Mouse (Mus musculus): ENCODE measurements around the gene Ffar1. TPM values are rescaled to one million over a fixed set of nuclear protein-coding genes. Genes with fewer than 3 reads are reported as not detected.

Ffar1 gene
- polyA plus RNA-seq, 1 experiment = 17.0 TPM

DNA sequence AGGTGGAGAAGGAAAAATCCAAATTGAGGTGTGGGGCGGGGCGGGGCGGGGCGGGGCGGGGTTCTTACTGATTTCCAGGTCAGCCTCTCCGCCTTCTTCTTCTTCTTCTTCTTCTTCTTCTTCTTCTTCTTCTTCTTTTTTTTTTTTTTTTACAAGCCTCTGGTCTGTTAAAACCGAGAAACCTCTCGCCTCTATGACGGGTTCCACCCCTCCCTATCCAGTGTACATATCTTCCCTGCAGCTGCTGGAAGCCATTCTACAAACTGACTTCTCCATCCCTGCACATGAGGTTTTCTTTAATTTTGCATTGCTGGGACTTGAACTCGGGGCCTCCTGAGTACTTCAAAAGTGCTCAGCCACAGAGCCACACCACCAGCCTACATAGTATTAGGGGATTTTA, 34.7 kb downstream of the Ffar1 start:
- H3K27ac ChIP-seq (ENCODE audit: insufficient read depth, low read length) = no peak overlapping the region
- WGBS = 85% methylated on average over 10 of the region's 10 CpGs
- H3K36me3 ChIP-seq (ENCODE audit: control insufficient read depth, insufficient read depth, low read length) = no peaks in the 10 kb centered on the region
- no peak for TF ChIP-seq POLR2A (IDR thresholded peaks at IDR 0.05; ENCODE audit: low read depth, low read length)
- TF ChIP-seq CTCF (IDR thresholded peaks at IDR 0.05; ENCODE audit: extremely low read depth, insufficient read depth, insufficient read length, insufficient replicate concordance) = no peak
- H3K4me3 ChIP-seq (ENCODE audit: extremely low read depth, insufficient read depth, insufficient read length) = no peak overlapping the region
- peaks cover 3% of the 10 kb centered on the region; the same call in 1 of the 2 replicates for H3K4me1 ChIP-seq (ENCODE audit: control insufficient read depth, insufficient read depth, insufficient read length)
- H3K27me3 ChIP-seq (ENCODE audit: control insufficient read depth, insufficient read depth, low read length) = no peaks in the 10 kb centered on the region
- DNase-seq (ENCODE audit: low read depth in 1 of 2, low spot score in 2 of 2) = no peak

DNA sequence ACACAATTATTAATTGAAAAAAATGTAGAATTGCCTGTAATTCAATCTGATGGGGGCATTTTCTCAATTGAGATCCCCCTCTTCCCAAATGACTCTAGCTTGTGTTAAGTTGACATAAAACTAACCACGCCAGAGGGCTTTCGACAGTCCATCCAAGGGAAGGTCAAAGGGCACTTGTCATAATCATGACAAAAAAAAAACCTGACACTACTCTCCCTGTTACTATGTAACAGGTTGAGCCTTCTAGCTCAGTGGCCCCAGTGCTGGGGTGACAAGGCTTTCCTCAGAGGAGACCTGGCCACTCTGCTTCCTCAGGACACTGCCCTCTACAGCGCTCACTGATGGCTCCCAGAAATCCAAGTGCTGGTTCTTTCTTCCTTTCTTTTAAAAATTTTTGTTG, 37.1 kb downstream of the Ffar1 start:
- no peak overlapping the region for H3K4me3 ChIP-seq (ENCODE audit: extremely low read depth, insufficient read depth, insufficient read length)
- H3K36me3 ChIP-seq (ENCODE audit: control insufficient read depth, insufficient read depth, low read length) = no peaks in the 10 kb centered on the region
- no peak for DNase-seq (ENCODE audit: low read depth in 1 of 2, low spot score in 2 of 2)
- no peak overlapping the region for H3K27ac ChIP-seq (ENCODE audit: insufficient read depth, low read length)
- H3K4me1 ChIP-seq (ENCODE audit: control insufficient read depth, insufficient read depth, insufficient read length) = peaks cover 21% of the 10 kb centered on the region
- TF ChIP-seq POLR2A (IDR thresholded peaks at IDR 0.05; ENCODE audit: low read depth, low read length) (no peak), CTCF (IDR thresholded peaks at IDR 0.05; ENCODE audit: extremely low read depth, insufficient read depth, insufficient read length, insufficient replicate concordance) (no peak)
- 91% methylated on average over 3 of the region's 3 CpGs for WGBS
- no peaks in the 10 kb centered on the region for H3K27me3 ChIP-seq (ENCODE audit: control insufficient read depth, insufficient read depth, low read length)

DNA sequence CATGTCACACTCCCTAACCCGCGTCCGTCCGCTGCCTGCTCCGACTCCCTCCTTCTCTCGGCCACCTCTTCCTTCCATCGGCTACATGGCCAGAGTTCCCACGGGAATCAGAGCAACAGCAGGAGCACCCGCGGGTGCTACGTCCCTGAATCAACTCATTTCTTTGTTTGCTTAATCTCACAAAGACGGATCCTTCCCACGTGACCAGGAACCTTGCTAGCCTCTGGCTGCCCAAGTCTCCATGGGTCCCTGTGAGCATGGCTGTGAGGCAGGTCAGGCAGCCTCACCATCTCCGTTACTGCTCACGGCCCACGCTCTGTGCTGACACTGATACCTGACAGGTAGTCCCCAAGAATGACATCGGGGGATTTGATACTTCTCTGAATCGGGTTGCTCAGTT, 37.7 kb downstream of the Ffar1 start, which contains the start of gene Ffar2:
Ffar2 (minus strand) TSS at position 101 of the 400 bp plus-strand sequence.
- TF ChIP-seq POLR2A (IDR thresholded peaks at IDR 0.05; ENCODE audit: low read depth, low read length) = no peak
- no peak for TF ChIP-seq CTCF (IDR thresholded peaks at IDR 0.05; ENCODE audit: extremely low read depth, insufficient read depth, insufficient read length, insufficient replicate concordance)
- 94% methylated on average over 18 of the region's 18 CpGs for WGBS
- DNase-seq (ENCODE audit: low read depth in 1 of 2, low spot score in 2 of 2) = no peak
- no peaks in the 10 kb centered on the region for H3K36me3 ChIP-seq (ENCODE audit: control insufficient read depth, insufficient read depth, low read length)
- H3K27ac ChIP-seq (ENCODE audit: insufficient read depth, low read length) = no peak within 1 kb of the TSS
- peaks cover 24% of the 10 kb centered on the region for H3K4me1 ChIP-seq (ENCODE audit: control insufficient read depth, insufficient read depth, insufficient read length)
- H3K4me3 ChIP-seq (ENCODE audit: extremely low read depth, insufficient read depth, insufficient read length) = no peak within 1 kb of the TSS
- H3K27me3 ChIP-seq (ENCODE audit: control insufficient read depth, insufficient read depth, low read length) = no peaks in the 10 kb centered on the region

DNA sequence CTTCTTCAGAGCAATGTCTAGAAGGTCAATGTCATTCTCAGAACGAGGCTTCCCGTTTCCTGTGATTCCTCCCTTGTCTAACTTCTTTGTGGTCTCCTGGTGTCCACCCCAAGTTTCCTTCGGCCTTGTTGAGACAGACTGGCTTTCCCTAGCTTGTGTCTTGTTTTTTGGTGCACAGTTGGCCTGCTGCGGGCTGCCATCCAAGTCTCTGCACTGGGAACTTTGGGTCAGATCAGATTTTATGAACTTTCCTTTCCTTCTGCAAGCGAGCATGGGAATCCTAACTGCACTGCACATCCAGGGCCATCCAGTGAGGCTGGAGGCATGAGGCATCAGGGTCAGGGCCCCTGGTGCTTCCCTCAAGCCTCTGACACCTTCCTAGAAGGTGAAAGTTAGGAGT, 39.8 kb downstream of the Ffar1 start:
- 35% methylated on average over 5 of the region's 5 CpGs for WGBS
- no peak for DNase-seq (ENCODE audit: low read depth in 1 of 2, low spot score in 2 of 2)

DNA sequence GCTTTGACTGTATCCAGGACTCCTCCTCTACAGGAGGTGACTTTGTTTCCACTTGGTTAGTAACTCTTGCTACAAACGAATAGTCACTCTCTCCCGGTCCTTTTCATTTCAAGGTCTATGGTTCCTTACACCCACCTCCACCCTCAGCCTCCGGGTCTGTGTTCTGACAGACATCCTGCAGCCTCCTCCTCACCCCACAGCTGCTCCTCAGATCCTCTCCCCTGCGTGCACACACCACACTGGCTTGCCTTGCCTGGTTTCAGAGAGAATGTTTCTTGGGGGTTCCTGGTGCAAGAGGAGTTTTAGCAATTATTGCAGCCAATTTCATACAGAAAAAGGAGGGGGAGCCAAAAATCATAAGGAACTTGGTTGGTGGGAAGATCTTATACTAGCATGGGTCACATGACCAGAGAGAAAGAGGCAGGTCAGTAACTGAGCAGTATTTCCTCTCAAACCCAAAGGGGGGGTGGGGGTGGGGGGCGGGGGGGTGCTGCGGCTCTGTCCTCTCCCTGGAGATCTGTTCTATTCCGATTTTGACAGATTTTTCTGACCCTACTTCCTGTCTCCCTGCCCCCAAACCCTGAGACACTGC, 40.4 kb downstream of the Ffar1 start:
- no peak for DNase-seq (ENCODE audit: low read depth in 1 of 2, low spot score in 2 of 2)
- peaks cover 24% of the 10 kb centered on the region for H3K4me1 ChIP-seq (ENCODE audit: control insufficient read depth, insufficient read depth, insufficient read length)
- 1% methylated on average over 7 of the region's 7 CpGs for WGBS
- peak overlapping the region; percentile 54 for H3K27ac ChIP-seq (ENCODE audit: insufficient read depth, low read length)
- H3K36me3 ChIP-seq (ENCODE audit: control insufficient read depth, insufficient read depth, low read length) = no peaks in the 10 kb centered on the region
- peak overlapping the region; percentile 37 for H3K4me3 ChIP-seq (ENCODE audit: extremely low read depth, insufficient read depth, insufficient read length)
- TF ChIP-seq POLR2A (IDR thresholded peaks at IDR 0.05; ENCODE audit: low read depth, low read length) (no peak), CTCF (IDR thresholded peaks at IDR 0.05; ENCODE audit: extremely low read depth, insufficient read depth, insufficient read length, insufficient replicate concordance) (no peak)
- H3K27me3 ChIP-seq (ENCODE audit: control insufficient read depth, insufficient read depth, low read length) = no peaks in the 10 kb centered on the region

More for the DNA sequence above, 39.8 kb downstream of the Ffar1 start:
- H3K4me1 ChIP-seq (ENCODE audit: control insufficient read depth, insufficient read depth, insufficient read length) = peaks cover 24% of the 10 kb centered on the region
- no peak overlapping the region for H3K4me3 ChIP-seq (ENCODE audit: extremely low read depth, insufficient read depth, insufficient read length)
- no peaks in the 10 kb centered on the region for H3K36me3 ChIP-seq (ENCODE audit: control insufficient read depth, insufficient read depth, low read length)
- peak overlapping the region; percentile 54 for H3K27ac ChIP-seq (ENCODE audit: insufficient read depth, low read length)
- H3K27me3 ChIP-seq (ENCODE audit: control insufficient read depth, insufficient read depth, low read length) = no peaks in the 10 kb centered on the region
- TF ChIP-seq CTCF (IDR thresholded peaks at IDR 0.05; ENCODE audit: extremely low read depth, insufficient read depth, insufficient read length, insufficient replicate concordance) (no peak), POLR2A (IDR thresholded peaks at IDR 0.05; ENCODE audit: low read depth, low read length) (no peak)

DNA sequence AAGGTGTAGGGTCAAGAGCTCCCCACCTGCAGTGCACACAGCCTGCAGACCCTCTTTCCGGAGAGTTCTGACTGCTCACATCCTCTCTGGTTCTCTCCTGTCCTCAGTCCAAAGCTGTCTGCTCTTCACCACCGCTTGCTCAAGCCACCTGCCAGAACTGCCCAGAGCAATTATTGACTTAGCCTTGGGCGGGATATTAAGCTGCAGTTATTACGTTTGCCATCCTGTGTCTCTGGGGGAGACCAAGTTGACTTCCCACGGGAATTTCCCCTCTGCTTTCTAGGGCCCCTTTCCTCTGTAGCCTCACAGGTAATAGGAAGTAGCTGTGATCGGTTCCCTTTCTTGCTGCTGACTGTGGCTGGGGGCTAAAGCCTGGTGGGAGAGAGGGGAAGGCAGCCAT, 41.2 kb downstream of the Ffar1 start:
- no peak for DNase-seq (ENCODE audit: low read depth in 1 of 2, low spot score in 2 of 2)
- Histone ChIP-seq H3K4me1 (ENCODE audit: control insufficient read depth, insufficient read depth, insufficient read length) (peaks cover 24% of the 10 kb centered on the region), H3K36me3 (ENCODE audit: control insufficient read depth, insufficient read depth, low read length) (no peaks in the 10 kb centered on the region), H3K27me3 (ENCODE audit: control insufficient read depth, insufficient read depth, low read length) (no peaks in the 10 kb centered on the region), H3K4me3 (ENCODE audit: extremely low read depth, insufficient read depth, insufficient read length) (peak overlapping the region; percentile 37), H3K27ac (ENCODE audit: insufficient read depth, low read length) (peak overlapping the region; percentile 40; the same call in 1 of the 2 replicates)
- 8% methylated on average over 6 of the region's 6 CpGs for WGBS
- TF ChIP-seq POLR2A (IDR thresholded peaks at IDR 0.05; ENCODE audit: low read depth, low read length) (no peak), CTCF (IDR thresholded peaks at IDR 0.05; ENCODE audit: extremely low read depth, insufficient read depth, insufficient read length, insufficient replicate concordance) (no peak)

DNA sequence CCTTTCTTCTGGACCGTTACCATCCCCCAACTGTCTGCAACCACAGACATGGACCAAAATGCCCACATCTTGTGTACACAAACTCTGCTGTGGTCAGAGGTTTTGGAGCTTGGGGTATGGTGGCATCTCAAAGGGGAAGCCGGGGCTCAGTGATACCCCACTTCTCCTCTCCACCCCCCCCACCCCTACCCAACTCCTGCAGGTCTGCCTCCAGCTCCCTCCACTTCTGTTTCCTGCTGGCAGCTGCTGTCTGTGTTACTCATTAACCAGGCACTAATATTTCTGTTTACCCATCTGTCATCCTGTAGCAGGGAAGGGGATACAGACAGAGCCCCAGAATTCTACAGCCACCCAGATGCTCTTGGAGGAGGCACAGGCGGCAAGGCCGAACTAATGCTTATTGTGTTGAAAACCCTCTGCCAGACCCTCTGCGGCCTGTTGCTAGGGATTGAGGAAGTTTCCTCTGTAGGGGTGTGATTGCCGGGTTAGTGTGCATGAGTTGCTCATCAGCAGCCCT, 49.0 kb downstream of the Ffar1 start:
- no peak for TF ChIP-seq POLR2A (IDR thresholded peaks at IDR 0.05; ENCODE audit: low read depth, low read length)
- TF ChIP-seq CTCF (IDR thresholded peaks at IDR 0.05; ENCODE audit: extremely low read depth, insufficient read depth, insufficient read length, insufficient replicate concordance) = no peak
- Histone ChIP-seq H3K36me3 (ENCODE audit: control insufficient read depth, insufficient read depth, low read length) (no peaks in the 10 kb centered on the region), H3K4me1 (ENCODE audit: control insufficient read depth, insufficient read depth, insufficient read length) (peaks cover 5% of the 10 kb centered on the region; the same call in 1 of the 2 replicates), H3K27ac (ENCODE audit: insufficient read depth, low read length) (0 out of 2 replicates have a peak overlapping the region, but pooled peaks have one; percentile 19), H3K27me3 (ENCODE audit: control insufficient read depth, insufficient read depth, low read length) (no peaks in the 10 kb centered on the region), H3K4me3 (ENCODE audit: extremely low read depth, insufficient read depth, insufficient read length) (no peak overlapping the region)
- 37% methylated on average over 6 of the region's 6 CpGs for WGBS
- no peak for DNase-seq (ENCODE audit: low read depth in 1 of 2, low spot score in 2 of 2)

All from spleen, adult 2 months (tissue).